Mouse (Mus musculus) monocyte, adult 5-6 weeks (primary cell): ENCODE measurements around the gene Faap100. TPM values are rescaled to one million over a fixed set of nuclear protein-coding genes. Genes with fewer than 3 reads are reported as not detected.
A peak's percentile ranks its signal among the peaks of the same experiment; 100 is the strongest.

Source experiments
- ATAC-seq: fragments of 153-309, 156-312 bp; replicated peaks from 2 replicates; pipeline ENCODE4 v1.8.0; 2017; ENCODE audit warnings: mild to moderate bottlenecking; ENCODE audit not compliant: low TSS enrichment, insufficient number of reproducible peaks, severe bottlenecking, poor library complexity, low FRiP score
- total RNA-seq: library from RNA; stranded (forward); fragments of 200-1000, 200-491, 200-594 nt; gene quantifications from 3 replicates; pipeline ENCODE4 v1.2.3, GENCODE M21; 2017

Faap100 gene
- total RNA-seq, 1 experiment from 2014 or later = 9.4 TPM

DNA sequence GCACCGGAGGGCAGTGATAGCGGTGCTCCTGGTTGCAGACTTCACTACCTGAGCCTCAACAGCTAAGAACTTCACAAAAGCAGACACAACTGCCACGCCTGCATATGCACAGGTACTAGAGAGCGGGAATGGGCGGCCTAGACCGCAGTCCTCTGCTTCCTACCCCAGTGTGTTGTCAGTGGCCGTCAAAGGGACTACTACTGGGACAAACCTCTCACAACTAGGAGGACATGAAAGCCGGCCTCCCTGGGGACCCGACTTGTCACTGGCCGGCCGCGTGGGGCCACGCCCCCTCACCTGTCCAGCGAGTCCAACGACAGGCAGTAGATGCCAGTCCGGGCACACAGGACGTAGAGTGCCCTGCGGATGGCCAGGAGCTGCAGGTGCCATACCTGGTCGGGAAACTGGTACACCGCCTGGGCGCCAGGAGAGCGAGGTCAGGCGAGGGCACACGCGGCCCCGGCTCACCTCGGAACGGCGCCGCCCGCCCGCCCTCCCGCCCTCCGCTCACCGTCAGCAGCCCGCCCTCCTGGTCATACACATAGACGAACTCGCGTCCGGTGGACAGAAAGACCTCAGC lies 443 bp downstream of the Faap100 start:
- no peak for ATAC-seq

DNA sequence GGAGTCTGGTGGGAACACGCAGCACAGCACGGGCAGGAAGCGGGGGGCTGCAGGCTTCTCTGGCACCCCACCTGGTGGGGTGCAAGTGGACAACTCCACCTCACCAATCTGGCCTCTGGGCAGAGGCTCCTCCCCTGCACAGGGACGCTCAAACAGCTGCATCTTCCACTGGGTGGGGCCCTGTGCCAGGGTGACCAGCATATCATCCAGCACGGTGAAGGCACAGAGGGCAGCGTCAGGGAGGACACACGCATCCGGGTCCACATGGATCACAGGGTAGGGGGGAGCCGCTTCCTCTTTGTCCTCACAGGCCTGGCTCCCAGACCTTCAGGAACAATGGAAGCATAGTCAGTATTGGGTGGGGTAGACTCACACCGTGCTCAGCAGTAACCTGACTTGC lies 1.2 kb downstream of the Faap100 start:
- no peak for ATAC-seq

DNA sequence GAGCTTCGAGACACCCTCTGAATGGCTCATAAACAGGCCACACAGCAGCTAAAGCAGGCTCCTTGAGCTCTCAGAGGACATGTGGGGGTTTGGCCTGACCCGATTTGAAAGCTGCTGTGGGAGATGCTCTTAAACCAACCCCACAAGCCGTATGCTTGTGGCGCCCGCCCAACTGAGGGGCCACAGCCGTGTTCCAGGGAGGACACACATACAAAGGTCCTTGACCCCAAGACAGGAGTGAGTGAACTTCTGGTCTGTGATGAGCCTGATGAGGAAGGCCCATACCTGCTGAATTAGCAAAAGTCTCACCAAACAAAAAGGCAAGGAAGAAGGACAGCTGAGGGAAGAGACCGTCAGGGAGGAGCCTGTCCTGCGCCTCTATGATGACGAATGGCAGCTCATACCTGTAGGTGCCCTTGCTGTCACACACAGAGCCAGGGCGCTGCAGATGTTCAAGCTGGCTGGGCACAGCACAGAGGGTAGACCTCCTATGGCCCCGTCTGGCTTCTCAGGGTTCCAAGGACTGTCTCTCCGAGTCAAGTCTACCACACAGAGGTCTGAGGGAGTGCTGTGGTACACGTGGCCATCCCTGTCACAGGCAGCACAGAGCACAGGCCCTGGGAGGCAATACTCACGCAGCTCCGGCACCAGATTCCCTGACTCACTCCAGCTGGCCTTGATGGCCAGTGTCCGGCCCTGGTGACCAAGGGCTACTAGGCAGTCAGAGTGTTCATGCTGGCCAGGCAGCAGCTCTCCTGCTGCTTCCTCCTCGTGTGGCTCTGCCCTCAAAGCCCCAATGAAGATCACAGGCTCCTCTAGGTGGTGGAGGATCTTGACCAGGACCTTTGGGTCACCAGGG lies 2.0 kb downstream of the Faap100 start:
- ATAC-seq = no peak

DNA sequence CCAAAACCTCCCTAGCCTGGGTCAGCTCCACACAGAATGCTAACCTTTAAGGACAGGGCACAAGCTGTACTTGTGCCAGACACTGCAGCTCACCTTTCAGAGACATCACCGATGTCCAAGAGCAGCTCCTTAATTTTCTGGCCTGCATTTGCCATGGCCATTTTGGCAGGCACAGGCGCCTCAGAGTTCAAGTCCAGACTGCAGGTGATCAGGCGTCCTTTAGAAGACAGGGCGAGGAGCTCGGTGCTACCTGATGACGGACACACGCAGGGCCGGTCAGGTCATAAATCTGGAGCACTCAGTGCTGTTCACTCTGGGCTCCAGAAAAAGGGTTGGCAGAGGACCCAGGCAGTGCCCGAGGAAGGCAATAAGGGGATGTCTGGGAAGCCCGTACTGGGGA lies 3.2 kb downstream of the Faap100 start:
- ATAC-seq = no peak

DNA sequence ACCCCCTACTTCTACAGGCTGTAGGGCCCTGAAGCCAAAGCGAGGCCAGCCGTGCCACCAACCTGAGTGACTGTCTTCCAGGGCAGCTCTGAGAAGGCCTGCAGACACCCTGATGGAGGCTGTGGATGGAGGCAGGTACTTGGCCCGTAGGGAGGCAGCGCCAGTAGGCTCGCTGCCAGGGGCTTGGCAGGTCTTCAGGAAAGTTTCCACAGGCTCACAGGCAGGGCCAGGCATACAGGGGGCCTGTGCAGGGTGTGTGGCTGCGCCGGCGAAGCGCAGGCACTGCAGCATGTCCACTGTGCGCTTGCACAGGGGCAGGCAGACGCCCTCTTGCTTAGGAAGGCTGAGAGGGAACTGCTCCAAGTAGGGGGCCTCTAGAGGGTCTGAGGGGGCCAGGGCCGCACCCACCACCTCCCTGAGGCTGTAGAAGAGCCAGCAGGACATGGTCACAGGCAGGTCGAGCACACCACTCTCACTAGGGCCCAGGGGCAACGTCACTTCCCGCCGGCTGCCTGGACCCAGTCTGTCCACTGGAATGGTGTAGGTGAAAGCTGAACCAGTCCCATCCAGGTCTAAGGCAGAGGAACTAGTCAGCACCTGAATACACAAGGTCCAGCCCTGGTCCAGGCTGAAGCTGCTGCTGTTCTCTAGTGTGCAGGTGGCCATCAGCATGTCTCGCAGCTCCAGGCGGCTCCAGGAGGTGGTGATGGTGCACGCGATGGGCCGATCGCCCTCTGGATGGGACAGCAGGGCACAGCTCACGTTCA lies 4.6 kb downstream of the Faap100 start:
- no peak for ATAC-seq

DNA sequence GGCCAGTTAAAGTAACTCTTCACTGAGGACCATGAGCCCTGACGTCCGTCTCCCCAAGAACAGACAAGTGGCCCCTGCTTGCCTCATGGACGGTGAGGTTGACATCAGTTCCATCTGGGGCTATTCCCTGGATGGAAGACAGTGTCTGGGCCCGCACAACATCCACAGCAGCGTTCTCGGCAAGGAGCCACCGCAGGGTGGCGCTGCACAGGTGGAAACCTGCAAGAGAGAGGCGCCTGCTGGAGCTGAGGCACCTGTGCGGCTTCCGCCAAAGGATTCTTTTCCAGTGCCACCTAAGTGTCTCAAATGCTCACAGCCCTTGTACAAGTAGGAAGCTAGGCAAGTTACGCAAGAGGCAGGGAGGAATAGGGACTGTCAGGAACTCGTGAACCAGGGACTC lies 5.5 kb downstream of the Faap100 start:
- no peak for ATAC-seq

DNA sequence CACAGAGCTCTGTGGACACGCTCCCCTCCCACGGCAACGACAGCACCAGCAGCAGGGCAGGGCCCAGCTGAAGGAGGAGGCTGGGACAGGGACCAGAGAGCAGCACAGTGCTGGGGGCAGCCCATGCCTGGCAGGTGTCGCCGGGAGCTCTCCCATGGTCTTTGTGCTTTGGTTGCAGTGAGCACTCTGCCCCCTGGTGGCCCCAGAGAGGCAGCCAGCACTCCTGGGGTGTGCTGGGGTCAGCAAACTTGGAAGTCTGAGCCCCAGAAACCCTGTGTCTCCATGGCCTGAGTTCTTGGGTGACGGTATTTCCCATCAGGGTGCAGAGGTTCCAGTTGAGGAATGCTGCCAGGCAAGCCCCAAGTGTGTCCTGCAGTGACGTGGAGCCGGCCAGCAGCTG lies 8.9 kb downstream of the Faap100 start:
- peak; percentile 55; the same call in 1 of the 2 replicates for ATAC-seq

DNA sequence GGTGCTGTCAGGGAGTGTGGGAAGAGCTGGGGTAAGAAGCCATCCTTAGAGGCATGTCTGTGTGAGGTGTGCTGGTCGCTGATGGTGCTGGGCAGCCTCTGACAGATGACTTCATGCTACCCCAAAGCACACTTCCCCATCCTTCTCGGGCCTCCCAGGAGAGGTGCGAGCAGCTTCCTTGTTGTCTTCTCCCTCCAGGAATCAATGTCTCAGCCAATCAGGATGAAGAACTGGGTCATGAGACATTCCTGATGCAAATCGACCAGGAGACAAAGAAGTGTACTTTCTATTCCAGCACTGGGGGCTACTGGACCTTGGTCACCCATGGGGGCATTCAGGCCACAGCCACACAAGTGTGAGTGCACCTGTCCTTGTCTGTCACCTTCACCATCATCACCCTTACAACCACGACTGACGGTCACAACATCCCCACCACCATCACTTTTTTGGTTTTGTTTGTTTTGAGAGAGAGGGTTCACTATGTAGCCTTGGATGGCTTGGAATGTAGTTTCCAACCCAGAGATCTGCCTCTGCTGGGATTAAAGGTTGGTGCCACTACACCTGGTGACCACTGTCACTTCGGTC lies 12.0 kb downstream of the Faap100 start:
- no peak for ATAC-seq

DNA sequence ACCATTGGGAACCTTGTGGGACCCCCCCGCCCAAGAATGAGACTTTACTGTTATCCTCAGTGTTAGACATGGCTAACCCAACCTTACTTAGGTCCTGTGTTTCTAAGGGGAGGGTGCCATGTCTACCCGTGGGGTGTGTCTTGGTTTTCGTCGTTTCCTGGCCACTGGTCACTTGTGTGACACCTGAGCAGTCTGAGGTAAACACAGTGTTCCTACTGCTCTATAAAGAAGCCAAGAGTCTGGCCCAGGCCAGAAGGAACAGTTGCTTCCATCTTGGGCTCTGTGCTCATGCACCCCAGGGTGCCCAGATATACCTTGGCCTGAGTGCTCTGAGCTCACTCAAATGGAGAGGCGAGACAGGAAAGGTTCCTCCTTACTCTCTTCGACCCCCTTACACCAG lies 15.7 kb downstream of the Faap100 start:
- ATAC-seq = no peak

DNA sequence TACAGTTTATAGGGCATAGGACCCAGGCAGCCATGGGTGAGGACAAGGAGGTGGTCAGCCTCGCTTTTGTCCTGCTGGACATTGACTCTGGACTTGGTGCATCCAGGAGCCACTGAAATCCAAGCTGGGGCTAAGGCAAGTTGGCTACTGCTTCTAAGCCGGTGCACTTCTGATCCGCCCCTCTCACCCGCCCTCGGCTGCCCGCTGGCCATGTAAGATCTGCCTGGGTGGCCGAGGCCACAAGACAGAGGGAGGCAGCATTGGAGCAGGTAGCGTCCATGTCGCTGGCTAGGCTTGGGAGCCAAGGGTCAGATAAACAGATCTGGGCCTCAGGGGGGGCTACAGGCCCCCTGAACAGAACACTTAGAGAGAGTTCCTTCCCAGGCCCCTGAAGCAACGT lies 17.3 kb downstream of the Faap100 start, which contains the start of gene Fscn2:
Fscn2 (plus strand) TSS at position 240 of the 400 bp plus-strand sequence.
- ATAC-seq = no peak

DNA sequence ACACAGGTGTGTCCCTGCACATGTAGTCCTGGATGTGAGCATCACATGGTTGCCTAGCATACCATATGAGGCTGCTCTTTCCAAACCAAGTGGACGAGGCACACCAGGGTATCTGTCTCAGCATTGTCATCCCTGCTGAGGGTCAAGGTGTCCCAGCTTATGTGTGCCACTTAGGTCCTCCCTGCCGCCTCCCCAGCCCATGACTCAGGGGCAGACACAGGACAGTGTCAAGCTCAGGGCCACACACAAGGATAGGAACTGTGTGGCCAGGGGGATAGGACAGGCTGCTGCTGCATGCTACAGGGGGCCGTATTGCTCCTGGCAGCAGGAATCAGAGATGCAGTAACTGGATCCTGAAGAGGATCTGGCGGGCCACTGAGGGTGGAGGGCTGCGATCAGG lies 17.8 kb downstream of the Faap100 start:
- no peak for ATAC-seq

DNA sequence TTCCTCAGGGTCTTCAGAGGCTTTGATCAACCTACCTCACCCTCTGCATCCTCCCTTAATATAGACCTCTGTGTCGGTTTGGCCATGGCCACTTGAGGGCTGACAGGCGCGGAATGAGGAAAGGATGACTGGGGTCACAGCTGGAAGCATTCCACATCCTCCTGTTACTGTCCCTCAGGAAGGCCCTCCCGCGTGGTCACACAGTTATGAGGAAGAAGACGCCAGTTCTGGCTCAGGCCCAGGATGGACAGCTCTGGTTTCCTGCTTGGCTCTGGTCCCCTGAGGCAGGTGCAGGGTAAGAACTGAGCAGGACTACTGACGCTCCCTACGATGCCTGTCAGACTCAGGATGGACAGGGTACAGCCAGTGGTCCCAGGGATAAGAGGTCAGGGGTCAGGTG lies 18.5 kb downstream of the Faap100 start:
- no peak; the same call in 1 of the 2 replicates for ATAC-seq

DNA sequence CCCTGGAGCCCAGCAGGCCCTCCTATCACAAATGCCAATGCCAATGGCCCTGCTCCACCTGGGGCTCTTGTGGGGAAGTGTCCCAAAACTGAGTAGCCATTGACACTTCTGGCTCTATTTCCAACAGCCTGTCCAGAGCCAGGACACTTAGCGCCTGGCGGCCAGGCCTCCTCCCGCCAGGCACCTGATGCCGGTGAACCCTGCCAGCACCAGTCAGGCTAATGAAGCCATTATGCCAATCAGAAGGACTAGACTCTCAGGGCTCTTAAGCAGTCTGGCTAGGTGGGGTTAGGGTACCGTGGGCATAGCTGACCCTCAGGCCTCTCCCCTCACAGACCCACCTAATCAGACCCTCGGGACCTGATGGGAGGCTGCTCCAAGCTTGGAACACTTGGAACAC lies 19.2 kb downstream of the Faap100 start:
- no peak for ATAC-seq

DNA sequence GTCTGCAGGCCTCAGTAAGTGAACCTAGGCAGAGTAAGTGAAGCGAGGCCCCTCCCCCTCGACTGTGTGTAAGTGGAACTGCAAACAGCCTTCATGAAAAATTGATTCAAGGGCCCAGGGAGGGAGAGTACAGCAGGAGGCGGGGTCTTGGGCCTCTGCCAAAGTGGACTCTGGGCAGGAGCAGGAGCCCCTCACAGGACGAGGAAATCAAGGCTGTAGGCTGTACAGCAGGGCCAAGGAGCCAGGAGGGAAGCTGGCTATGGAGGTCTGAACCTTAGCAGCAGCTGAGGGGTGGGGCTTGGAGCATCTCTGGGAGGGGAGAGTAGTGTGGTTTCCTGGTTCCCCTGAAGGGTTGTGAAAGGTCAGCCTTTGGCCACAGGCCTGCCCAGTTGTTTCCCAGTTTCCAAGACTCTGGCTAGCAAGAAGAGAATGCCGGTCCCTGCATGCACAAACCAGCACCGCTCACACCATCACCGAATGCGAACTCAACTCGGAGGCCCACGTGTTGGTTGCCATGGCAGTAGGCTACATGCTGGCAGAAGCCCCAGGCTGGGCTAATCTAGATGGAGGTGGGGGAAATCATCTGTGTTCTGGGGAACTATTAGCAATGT lies 20.7 kb downstream of the Faap100 start:
- peak; percentile 32 for ATAC-seq

DNA sequence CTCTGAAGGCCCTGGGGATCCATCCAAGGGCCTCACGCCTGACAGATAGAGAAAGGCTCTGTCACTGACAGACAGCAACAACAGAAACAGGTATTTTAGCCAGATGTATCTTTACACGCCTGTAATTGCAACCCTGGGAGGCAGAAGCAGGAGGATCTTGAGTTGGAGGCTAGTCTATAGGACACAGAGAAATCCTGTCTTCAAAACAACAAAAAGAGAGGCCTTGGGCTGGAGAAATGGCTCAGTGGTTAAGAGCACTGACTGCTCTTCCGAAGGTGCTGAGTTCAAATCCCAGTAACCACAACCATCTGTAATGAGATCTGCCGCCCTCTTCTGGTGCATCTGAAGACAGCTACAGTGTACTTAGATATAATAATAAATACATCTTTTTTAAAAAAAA lies 21.7 kb downstream of the Faap100 start:
- no peak for ATAC-seq

DNA sequence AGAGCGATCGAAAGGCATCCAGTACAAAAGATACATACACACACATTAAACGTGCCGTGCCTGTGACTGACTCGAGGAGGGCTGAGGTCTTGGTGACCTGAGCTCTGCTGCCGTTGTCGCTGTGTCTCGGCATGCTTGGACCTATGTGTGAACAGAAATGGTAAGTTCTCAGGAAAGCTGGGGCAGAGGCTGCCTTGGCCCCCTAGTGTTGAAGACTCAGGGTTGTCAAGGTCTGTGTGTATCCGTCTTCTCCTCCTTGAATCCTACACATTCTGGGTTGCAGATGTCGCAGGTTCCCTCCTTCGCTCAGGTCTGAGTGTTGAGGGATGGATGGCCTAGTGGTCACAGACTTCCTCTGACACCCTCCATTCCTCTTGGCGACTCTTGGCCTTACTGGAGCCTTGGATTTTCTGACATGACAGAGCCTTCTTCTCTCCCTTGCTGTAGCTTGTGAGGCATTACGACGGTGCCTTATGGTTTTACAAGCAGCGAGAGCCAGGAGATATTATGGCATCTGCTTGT lies 22.2 kb downstream of the Faap100 start:
- no peak for ATAC-seq

DNA sequence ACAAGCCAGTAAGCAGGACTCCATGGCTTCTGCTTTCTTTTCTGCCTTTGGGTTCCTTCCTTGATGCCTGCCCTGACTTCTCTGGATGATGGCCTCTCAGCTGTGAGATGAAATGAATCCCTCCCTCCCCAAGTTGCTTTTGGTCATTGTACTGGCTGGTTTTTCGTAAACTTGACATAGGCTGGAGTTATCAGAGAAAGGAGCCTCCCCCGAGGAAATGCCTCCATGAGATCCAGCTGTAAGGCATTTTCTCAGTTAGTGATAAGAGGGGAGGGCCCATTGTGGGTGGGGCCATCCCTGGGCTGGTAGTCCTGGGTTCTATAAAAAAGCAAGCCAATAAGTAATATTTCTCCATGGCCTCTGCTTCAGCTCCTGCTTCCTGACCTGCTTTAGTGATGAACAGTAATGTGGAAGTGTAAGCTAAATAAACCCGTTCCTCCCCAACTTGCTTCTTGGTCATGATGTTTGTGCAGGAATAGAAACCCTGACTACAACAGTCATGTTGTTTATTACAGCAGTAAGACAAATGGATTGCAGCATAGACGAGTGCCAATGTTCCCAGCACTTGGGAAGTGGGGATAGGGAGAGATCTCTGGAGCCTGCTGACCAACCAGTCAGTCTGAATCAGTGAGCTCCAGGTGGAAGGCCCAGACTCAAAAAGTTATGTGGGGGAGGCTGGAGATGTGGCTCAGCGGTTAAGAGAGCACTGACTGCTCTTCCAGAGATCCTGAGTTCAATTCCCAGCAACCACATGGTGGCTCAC lies 23.1 kb downstream of the Faap100 start:
- ATAC-seq = no peak
